Mouse (Mus musculus) kidney, embryonic 14.5 days (tissue): Measurements from ENCODE around the gene Hoxb6. TPM values are rescaled to one million over a fixed set of nuclear protein-coding genes. Genes with fewer than 3 reads are reported as not detected.
A peak's percentile ranks its signal among the peaks of the same experiment; 100 is the strongest.

ENCODE experiments used
- ATAC-seq: fragments of 200-750 bp; cut with Nextera tagmentation; 2 replicates; pipeline ENCODE4 v1.8.0; 2017; ENCODE audit warnings: moderate number of reproducible peaks, mild to moderate bottlenecking, moderate TSS enrichment, moderate library complexity; ENCODE audit not compliant: low FRiP score, low TSS enrichment
- H3K27ac ChIP-seq: fragments of 300-500 bp; sonication (generic); 2 replicates; pipeline ENCODE4 v1.5.1; 2014; ENCODE audit warnings: low read depth, mild to moderate bottlenecking, low read length, moderate library complexity, mixed read lengths
- H3K27me3 ChIP-seq: fragments of 300-500 bp; sonication (generic); 2 replicates; pipeline ENCODE4 v1.6.1; 2014; ENCODE audit warnings: mild to moderate bottlenecking, low read length; ENCODE audit not compliant: control insufficient read depth, insufficient read depth
- H3K36me3 ChIP-seq: fragments of 300-500 bp; sonication (generic); 2 replicates; pipeline ENCODE4 v1.6.1; 2014; ENCODE audit warnings: low read length, mixed read lengths; ENCODE audit not compliant: control insufficient read depth, insufficient read depth
- H3K4me1 ChIP-seq: fragments of 300-500 bp; sonication (generic); 2 replicates; pipeline ENCODE4 v1.6.1; 2014; ENCODE audit warnings: low read length, mixed read lengths; ENCODE audit not compliant: control insufficient read depth, insufficient read depth
- H3K4me2 ChIP-seq: fragments of 300-500 bp; sonication (generic); replicated peaks from 2 replicates; pipeline ENCODE4 v1.6.1; 2014; ENCODE audit warnings: low read depth, mild to moderate bottlenecking, low read length
- H3K4me3 ChIP-seq: fragments of 300-500 bp; sonication (generic); 2 replicates; pipeline ENCODE4 v1.5.1; 2014; ENCODE audit warnings: mild to moderate bottlenecking, low read length
- H3K9ac ChIP-seq: fragments of 300-500 bp; sonication (generic); 2 replicates; pipeline ENCODE4 v1.6.1; 2014; ENCODE audit warnings: low read depth, mild to moderate bottlenecking, low read length, moderate library complexity
- H3K9me3 ChIP-seq: fragments of 300-500 bp; sonication (generic); 2 replicates; pipeline ENCODE4 v1.6.1; 2016; ENCODE audit warnings: low read length; ENCODE audit not compliant: control insufficient read depth
- WGBS: fragments of 180-500 bp; shearing (Covaris S2); extraction: QIAGEN DNeasy Blood & Tissue Kit; methylation state at CpG from one replicate; pipeline ENCODE4 v1.1.7; 2014; 5-methylcytosine and 5-hydroxymethylcytosine counted together
- polyA plus RNA-seq: library from polyadenylated mRNA; unstranded; fragments of >200 nt; fragmentation: Nextera tagmentation; extraction: Ambion mirVana; gene quantifications from 2 replicates; pipeline ENCODE4 v1.2.1, GENCODE M21; 2014

Gene Hoxb6
- polyA plus RNA-seq, 1 experiment from 2014 or later, result 44.1 TPM

DNA sequence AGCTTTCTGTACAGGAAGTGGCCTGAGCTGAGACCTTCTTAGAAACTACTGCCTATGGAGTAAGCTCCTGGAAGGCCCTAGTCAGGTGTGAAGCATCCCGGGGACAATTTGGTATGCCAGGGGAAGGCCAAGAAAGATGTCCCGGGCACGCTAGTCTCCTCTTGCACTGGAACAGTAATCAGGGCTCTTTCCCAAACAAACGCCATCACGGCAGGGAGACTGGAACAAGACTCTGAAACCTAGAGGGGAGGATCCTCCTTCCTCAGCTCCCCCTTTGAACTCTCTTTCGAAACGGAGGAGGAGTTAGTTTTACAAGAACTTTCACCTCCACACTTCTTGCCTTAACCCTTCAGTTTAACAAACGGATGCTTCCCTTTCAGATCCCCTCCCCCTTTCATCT, 39.8 kb downstream of the Hoxb6 start:
- no peak for ATAC-seq
- WGBS, result 6% methylated on average over 8 of the region's 8 CpGs
- Histone ChIP-seq H3K27me3 (no peaks in the 10 kb centered on the region), H3K36me3 (peaks cover 39% of the 10 kb centered on the region), H3K4me3 (peak overlapping the region; percentile 38), H3K27ac (peak overlapping the region; percentile 100), H3K4me1 (peaks cover 90% of the 10 kb centered on the region), H3K4me2 (peak overlapping the region; percentile 70), H3K9me3 (no peaks in the 10 kb centered on the region), H3K9ac (peak overlapping the region; percentile 86)

GRCm38 (mm10) chr11:96332618-96333032, 40.3 kb downstream of the Hoxb6 start:
- peak overlapping the region; percentile 70 for H3K4me2 ChIP-seq
- H3K4me1 ChIP-seq, result peaks cover 91% of the 10 kb centered on the region
- ATAC-seq, result peak; percentile 40
- H3K36me3 ChIP-seq, result peaks cover 40% of the 10 kb centered on the region
- H3K9ac ChIP-seq, result peak overlapping the region; percentile 86
- H3K9me3 ChIP-seq, result no peaks in the 10 kb centered on the region
- H3K27ac ChIP-seq, result peak overlapping the region; percentile 100
- H3K27me3 ChIP-seq, result no peaks in the 10 kb centered on the region
- WGBS, result 6% methylated on average over 33 of the region's 35 CpGs
- H3K4me3 ChIP-seq, result peak overlapping the region; percentile 38

- 9% methylated on average over 17 of the region's 17 CpGs for WGBS
- H3K4me2 ChIP-seq, result peak overlapping the region; percentile 70
- H3K4me3 ChIP-seq, result peak overlapping the region; percentile 38
- H3K27ac ChIP-seq, result peak overlapping the region; percentile 100
- peak; percentile 60 for ATAC-seq
- peaks cover 92% of the 10 kb centered on the region for H3K4me1 ChIP-seq
- peak overlapping the region; percentile 86 for H3K9ac ChIP-seq
- peaks cover 42% of the 10 kb centered on the region for H3K36me3 ChIP-seq
- H3K9me3 ChIP-seq, result no peaks in the 10 kb centered on the region
- no peaks in the 10 kb centered on the region for H3K27me3 ChIP-seq
These were observed 41.1 kb downstream of the Hoxb6 start for GRCm38 (mm10) chr11:96333241-96334001.

GRCm38 (mm10) chr11:96334002-96334364, 41.7 kb downstream of the Hoxb6 start:
- 0 out of 2 replicates have a peak, but pooled peaks have one; percentile 3 for ATAC-seq
- H3K27me3 ChIP-seq, result no peaks in the 10 kb centered on the region
- H3K4me1 ChIP-seq, result peaks cover 94% of the 10 kb centered on the region
- no peaks in the 10 kb centered on the region for H3K9me3 ChIP-seq
- peak overlapping the region; percentile 100 for H3K27ac ChIP-seq
- 23% methylated on average over 2 of the region's 2 CpGs for WGBS
- H3K4me3 ChIP-seq, result peak overlapping the region; percentile 38
- peak overlapping the region; percentile 70 for H3K4me2 ChIP-seq
- peaks cover 42% of the 10 kb centered on the region for H3K36me3 ChIP-seq
- H3K9ac ChIP-seq, result peak overlapping the region; percentile 86

- H3K9ac ChIP-seq, result peak overlapping the region; percentile 25; the same call in 1 of the 2 replicates
- H3K4me3 ChIP-seq, result no peak overlapping the region
- H3K36me3 ChIP-seq, result peaks cover 40% of the 10 kb centered on the region
- WGBS, result 41% methylated on average over 3 of the region's 3 CpGs
- H3K9me3 ChIP-seq, result no peaks in the 10 kb centered on the region
- no peak for ATAC-seq
- H3K4me1 ChIP-seq, result peaks cover 95% of the 10 kb centered on the region
- peak overlapping the region; percentile 100 for H3K27ac ChIP-seq
- H3K27me3 ChIP-seq, result no peaks in the 10 kb centered on the region
- H3K4me2 ChIP-seq, result peak overlapping the region; percentile 70
These were observed 42.7 kb downstream of the Hoxb6 start for GRCm38 (mm10) chr11:96334998-96335397.

DNA sequence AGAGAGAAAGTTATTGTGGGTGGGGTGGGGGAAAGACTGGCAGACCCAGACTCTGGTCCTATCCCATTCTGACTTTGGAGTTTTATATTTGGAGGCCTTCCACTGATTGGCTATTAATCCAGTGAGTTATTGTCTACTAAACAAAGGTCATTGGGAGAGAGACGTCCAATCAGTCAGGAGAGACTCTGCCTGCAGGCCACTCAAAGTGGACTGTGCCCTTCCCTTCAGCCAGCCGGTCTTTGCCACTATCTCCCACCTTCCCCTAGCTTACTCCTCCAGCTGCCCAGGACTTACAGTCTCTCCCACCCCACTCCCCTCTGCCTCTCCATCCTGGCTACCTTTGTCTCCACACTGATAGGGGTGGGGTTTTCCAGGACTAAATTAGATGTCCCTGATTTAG, 44.3 kb downstream of the Hoxb6 start:
- H3K27ac ChIP-seq, result peak overlapping the region; percentile 100; the same call in 1 of the 2 replicates
- H3K4me1 ChIP-seq, result peaks cover 86% of the 10 kb centered on the region
- H3K4me2 ChIP-seq, result 0 out of 2 replicates have a peak overlapping the region, but pooled peaks have one; percentile 5
- WGBS, result 10% methylated on average over 2 of the region's 2 CpGs
- H3K36me3 ChIP-seq, result peaks cover 31% of the 10 kb centered on the region
- no peak for ATAC-seq
- H3K4me3 ChIP-seq, result no peak overlapping the region
- H3K9ac ChIP-seq, result peak overlapping the region; percentile 19; the same call in 1 of the 2 replicates
- no peaks in the 10 kb centered on the region for H3K9me3 ChIP-seq
- H3K27me3 ChIP-seq, result no peaks in the 10 kb centered on the region

DNA sequence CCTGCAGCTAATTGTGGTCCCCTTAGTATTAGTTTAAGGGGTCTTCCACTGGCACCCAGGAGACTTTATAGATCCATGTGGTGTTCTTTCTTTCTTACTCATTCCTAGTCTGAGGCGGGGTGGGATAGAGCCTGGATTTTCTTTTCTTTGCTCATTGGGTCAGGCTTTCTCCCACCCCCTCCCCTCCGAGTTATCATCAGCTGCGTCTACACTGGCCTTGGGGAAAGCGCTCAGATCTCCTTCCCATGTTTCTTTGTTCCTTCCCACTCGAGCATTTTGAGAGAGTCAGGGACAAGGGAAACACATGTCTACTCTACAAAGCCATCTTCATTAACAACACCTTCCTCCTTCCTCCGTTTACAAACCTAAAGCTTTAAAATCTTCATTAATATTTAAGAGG, 44.8 kb downstream of the Hoxb6 start:
- peak overlapping the region; percentile 19; the same call in 1 of the 2 replicates for H3K9ac ChIP-seq
- no peak for ATAC-seq
- H3K4me2 ChIP-seq, result 0 out of 2 replicates have a peak overlapping the region, but pooled peaks have one; percentile 5
- H3K9me3 ChIP-seq, result no peaks in the 10 kb centered on the region
- H3K4me1 ChIP-seq, result peaks cover 84% of the 10 kb centered on the region
- H3K27me3 ChIP-seq, result no peaks in the 10 kb centered on the region
- WGBS, result 24% methylated on average over 6 of the region's 6 CpGs
- peaks cover 32% of the 10 kb centered on the region for H3K36me3 ChIP-seq
- H3K4me3 ChIP-seq, result no peak overlapping the region
- peak overlapping the region; percentile 100 for H3K27ac ChIP-seq

DNA sequence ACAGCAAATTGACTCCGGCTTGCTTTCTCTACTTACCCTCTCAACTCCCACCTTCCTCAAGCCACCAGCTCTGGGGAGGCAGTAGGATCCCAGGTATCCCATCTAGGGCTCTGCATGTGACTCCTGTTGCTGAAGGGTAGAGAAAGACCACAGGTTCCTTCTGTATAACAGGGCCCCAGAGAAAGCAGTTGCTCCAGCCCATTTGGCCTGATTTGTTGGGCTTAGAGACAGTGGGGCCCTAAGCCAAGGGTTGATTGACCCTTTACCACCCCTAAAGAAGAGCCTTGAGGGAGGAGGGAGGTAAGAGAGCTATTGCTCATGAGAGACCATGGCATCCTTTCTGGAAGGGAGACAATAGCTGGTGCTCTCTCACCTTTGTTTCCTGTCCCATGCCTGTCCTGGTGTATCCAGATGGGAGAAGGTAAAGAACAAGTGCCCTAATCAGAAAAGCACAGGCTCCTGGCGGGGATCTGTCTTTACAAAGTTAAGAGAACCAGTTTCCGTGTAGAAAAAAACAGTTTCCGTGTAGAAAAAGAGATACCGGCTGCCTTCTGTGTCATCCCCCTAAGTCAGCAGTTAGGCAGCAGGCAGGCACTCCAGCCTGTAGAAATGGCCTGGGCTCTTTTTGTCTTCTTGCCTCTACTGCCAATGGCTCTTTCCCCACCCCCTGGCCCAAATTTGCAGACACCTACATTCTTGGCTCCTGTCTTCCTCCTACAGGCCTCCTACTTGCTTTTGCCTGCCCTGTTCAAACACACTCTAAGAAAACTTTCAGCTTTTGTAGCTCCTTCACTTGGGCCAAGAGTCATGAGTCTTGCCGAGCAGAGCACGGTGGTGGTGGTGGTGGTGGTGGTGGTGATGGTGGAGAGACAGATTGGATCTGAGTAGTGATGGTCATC, 46.9 kb downstream of the Hoxb6 start:
- Histone ChIP-seq H3K27ac (peak overlapping the region; percentile 100), H3K27me3 (no peaks in the 10 kb centered on the region), H3K4me1 (peaks cover 87% of the 10 kb centered on the region), H3K4me3 (no peak overlapping the region), H3K4me2 (peak overlapping the region; percentile 73), H3K36me3 (peaks cover 31% of the 10 kb centered on the region), H3K9ac (peak overlapping the region; percentile 77; the same call in 1 of the 2 replicates), H3K9me3 (no peaks in the 10 kb centered on the region)
- no peak for ATAC-seq
- 25% methylated on average over 7 of the region's 7 CpGs for WGBS
